Mouse (Mus musculus) spleen, adult 18-20 months (tissue): ENCODE measurements around the gene Cetn4.

ENCODE experiments used
- DNase-seq, 2 experiments: peaks; one replicate each; pipeline ENCODE4 v3.0.0; 2022; ENCODE audit warnings: mixed read lengths in 2 of 2

The Cetn4 gene

DNA sequence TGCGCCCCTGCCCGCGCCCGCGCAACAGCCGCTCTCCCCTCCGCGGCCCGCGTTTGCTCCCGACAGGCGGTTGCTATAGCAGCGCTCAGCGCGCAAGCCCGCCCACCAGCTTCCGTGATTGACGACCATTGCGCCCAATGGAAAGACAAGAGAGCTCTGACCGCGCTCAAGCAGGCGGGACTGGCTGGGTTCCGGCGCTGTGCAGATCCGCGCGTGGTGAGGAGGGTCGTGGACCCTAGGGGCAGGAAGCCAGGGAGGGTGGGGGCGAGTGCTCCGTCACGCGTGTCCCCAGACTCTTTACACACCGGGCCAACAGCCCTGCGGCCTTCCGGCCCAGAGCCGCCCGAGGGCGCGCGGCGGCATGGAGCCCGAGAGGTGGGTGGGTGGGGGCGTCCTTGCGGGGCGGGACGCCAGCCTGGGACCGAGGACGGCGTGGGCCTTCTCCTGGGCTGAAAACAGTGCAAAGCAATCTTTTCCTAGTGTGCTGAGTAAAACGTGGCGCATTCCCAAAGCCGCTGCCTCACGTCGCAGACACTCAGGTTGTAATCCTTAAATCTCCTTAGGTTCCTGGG lies at the start of gene Cetn4, which contains the start of gene Bbs12:
TSS of gene Cetn4 (minus strand) at position 339 of the 572 bp plus-strand sequence.
TSS of gene Bbs12 (plus strand) at position 185 of the 572 bp plus-strand sequence.
- peak; percentile 92 to 97 for DNase-seq

DNA sequence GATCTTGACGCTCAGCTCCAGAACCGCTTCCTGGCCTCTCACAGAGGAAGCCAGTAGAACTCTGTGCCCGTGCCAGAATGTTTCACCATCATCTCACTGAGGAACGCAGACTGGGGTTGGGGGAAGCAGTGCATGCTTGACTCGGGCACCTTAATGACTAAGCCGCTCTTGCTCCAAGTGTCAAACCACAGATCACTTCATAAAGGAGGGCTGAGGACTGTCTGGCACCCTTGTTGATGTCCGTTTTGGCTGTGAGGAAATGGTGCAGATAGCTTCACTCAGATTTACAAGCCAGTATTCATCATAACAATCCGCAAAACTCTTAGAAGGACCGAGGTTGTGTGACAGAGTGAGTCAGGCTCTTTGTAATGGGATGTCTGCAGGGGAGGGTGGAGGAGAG lies 48.2 kb upstream of the Cetn4 start:
- no peak for DNase-seq

DNA sequence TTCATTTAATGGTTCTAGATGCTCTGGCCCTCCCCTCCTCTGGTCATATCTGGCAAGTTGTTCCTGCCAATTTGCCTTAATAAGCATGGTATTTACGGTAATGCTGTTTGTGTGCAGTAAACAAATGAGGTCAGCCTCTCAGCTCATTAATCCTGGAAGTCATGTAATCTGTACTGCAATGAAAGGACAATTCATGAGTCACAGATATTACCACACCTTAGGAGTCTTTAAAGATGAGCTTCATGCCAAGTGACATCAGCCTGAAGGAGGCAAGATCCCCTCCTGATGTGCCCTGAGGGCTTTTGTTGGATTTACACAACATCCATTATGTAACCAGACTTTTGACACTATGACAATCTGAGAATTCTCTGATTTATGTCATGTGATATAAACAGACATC lies 42.2 kb upstream of the Cetn4 start:
- DNase-seq: no peak

DNA sequence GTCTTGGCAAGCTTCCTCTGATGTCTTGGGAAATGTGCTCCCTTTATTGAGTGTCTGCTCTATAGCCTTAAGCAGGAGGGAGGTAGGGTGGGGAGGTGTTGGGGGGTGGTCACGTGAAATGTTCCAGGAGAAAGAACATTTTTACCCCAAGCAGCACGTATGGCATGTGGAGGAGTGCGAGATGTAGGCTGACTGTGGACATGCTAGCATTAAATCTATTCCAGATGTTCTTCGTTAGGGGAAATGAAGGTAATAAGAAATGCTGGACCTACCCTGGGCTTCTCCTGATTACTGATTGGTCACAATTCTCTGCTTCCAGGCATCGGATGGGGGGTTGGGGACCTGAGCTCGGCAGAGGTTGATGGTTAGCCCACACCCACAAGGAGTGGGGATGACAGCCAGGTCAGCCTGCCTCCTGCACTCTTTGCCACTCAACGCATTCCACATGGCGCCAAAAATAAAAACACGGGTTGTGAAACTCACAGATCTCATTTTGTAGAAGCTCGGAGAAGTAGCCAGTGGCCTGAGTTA lies 41.5 kb upstream of the Cetn4 start:
- no peak for DNase-seq

DNA sequence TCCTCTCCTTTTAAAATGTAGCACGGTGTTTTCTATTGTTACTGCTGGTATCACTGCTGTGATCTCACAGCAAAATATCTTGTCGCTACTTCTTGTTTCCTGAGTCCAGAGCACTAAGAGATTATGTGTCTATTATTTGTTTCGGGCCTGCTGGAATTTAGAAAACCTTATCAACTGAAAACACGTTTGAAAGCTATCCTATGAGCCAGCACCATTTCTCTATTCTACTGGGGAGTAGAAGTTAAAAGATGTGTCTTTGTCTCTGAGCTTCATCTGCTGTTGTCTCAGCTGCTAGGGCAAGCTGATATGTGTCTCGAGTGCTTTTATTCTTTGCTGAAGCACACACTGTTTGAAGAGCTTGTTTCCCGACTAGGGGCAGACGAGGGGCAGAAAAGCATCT lies 37.9 kb upstream of the Cetn4 start:
- DNase-seq: no peak

DNA sequence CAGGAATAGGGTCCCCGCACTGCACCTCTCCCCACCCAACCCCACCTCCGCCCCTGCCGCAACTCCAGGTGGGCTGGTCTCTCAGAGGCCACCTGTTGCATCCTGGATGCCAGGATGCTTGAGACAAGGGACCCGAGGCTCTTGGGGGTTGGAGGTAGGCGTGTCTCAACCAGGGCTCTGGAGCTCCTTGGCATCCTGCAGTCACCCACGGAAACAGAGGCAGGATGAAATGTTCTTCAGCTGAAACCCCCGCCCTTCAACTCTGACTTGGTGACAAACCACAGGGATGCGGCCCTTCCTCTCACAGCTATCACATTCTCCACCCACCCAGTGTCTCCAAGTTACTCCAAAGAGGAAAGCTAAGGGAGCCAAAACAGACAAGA lies 36.6 kb upstream of the Cetn4 start:
- DNase-seq: no peak

DNA sequence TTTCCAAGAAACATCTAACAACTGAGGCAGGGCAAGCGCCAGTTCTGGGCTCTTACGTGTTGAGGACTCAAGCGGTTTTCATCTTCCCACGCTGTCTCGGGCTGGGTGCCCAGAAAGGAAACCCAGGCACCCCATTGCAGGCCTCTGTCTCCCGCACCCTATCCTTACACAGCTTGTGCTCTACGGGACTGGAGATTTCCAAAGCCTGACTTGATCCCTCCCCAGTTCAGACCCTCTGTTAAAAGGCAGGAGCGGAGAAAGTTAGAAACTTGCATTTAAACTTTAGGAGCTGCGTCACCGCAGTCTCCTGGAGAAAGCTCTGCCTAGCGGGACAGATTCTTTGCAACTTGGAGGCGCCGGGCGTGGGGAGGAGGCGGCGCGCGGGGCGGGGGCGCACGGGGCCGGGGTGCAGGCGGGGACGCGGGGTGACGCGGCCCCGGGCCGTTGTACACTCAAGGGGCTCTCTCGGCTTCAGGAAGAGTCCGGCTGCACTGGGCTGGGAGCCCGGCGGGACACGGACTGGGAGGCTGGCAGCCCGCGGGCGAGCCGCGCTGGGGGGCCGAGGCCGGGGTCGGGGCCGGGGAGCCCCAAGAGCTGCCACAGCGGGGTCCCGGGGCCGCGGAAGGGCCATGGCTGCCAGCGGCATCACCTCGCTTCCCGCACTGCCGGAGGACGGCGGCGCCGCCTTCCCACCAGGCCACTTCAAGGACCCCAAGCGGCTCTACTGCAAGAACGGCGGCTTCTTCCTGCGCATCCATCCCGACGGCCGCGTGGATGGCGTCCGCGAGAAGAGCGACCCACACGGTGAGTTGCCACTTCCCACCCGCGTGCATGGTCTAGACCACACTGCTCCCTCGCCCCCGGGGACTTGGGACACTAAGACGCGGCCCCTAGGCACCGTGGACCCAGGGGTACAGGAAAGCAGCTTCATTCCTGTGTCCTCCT lies 36.0 kb upstream of the Cetn4 start, which contains the start of gene Fgf2:
TSS of gene Fgf2 (plus strand) at position 126 of the 945 bp plus-strand sequence.
- DNase-seq: peak in 1 of 2 experiments; percentile 7

DNA sequence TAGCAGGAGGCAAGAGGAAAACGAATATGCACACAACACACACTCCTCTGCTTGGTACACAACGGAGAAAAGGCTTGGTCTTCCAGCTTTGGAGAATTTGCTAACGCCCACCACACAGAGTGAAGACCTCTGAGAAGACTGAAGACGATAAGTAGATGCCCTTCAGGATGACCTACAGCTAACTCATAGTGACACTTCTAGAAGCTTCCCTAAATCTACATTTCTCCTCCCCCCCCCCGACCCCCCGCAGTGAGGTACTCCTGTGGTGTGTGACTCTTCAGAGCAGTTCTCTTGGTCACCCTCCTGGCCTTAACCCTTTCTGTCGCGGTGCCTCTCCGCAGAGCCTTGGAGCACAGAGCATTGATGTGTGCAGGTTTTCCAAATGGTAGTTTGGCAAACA lies 35.2 kb upstream of the Cetn4 start:
- no peak for DNase-seq

DNA sequence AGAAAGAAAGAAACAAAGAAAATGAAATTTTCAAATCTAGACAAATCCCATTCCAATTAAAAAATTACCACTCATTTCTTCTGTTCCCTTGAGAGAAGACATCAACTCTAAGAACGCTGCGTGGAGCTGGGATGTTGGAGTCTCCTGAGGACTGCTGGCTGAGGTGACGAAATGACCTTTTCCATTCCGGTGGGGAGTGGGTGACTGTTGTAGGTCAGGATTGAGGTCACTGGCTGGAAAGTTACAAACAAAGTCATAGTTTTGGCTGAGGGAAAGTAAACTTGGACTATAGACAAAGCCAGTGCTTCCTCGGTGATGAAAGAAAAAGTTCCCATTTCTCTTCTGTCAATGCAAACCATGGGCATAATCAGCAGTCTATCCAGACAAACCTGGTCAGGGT lies 30.3 kb upstream of the Cetn4 start:
- no peak for DNase-seq

DNA sequence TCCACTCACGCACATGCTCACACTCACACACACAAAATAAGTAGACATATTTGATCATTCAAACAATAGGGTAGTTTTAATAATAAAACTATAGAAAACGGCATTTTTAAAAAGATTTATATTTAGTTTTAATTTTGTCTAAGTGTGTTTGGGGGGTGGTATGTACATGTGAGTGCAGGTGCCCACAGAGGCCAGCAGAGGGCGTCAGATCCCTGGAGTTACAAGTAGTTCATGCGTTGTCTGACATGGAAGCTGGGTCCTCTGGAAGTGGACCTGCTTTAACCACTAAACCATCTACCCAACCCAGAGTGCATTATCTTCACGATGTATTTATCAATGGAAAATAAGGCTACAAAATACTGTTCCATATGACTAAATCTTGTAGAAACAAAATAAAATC lies 28.6 kb upstream of the Cetn4 start:
- no peak for DNase-seq

DNA sequence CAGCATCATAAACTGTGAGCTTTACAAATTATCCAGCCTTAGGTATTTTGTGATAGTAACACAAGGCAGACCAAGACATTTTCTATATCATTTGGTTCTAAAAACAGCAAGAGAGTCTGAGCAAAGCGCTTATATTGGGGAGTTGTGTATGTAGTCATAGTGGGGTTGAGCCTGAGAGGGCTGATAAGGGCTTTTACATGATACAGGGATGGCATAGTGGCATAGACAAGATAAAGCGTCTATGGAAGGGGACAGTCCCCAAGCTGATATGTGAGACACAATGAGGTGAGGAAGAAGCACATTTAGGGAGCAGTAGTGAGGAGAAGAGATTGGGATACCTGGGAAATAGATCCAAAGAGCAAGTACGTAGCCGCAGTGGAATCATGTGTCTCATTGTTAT lies 21.5 kb upstream of the Cetn4 start:
- DNase-seq: no peak

DNA sequence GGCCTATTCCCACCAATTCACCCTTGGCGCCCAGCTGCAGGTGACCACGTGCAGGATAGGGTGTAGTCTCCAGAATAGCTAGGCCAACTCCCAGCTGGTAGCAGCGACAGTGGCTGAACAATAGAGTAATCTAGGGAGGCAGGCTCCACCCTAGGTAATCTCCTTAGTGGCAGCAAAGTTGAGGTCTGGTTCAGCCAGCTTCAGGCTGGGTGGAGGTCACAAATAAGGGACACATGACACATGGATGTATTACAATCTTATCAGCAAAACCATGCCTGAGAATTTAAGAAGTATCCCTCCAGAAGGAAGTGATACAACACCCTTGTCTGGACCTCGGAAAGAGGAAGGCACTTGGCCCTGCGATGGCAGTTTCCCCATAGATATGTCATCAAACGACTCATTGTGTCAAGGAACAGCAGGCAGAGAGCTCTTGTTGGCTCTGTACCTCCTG lies 19.5 kb upstream of the Cetn4 start:
- DNase-seq: no peak

DNA sequence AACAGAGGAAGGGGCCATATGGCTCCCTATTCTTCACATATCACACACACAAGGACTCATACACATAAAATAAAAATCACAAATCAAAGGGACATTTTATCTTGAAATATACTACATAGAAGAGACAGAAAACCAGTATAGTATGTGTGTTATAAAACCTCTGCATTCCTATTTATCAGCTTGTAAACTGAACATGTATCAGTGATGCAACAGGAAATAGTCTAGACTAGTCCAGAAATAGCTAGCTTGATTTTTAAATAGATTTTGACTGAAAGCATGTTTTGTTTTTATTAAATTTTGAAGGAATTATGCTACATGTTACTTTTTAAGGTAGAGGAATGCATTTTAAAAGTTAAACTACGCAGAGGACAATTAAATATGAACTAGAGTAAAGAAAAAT lies 17.5 kb upstream of the Cetn4 start:
- DNase-seq: no peak

DNA sequence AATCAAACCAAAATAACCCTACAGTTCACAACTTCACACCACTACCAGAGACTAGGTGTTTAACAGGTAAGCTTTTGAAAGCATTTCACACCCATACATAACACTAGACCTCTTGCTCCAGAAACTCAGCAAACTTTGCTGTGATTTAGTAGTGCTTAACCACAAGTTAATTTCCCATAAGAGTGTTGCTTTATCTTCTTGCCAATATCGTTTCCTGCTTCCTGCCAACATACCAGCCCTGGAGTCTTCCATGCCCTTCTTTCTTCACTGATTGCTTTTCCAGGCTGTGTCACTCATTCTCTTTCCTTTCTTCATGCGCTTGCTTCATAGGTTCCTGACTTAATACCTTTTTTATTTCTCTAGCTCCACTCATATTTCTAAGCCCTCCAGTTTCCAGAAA lies 16.0 kb upstream of the Cetn4 start:
- no peak for DNase-seq

DNA sequence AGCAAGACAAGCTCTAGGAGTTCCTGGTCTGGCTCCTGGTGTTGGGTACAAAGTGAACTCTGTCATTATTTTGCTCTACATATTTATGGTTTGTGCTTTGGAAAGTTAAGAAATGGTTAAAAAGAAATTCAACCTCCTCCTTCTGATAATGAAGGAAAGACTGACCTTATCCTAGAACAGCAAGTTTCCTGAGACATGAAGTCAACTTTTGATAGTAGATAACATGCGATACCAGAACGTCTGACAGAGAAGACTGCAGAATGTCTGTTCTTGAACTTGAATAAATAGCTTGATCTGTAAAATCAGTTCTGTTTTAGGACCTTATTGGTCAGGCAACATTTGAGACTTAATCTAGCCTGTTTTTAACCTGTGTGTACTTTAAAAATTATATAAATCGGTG lies 14.1 kb upstream of the Cetn4 start:
- no peak for DNase-seq

DNA sequence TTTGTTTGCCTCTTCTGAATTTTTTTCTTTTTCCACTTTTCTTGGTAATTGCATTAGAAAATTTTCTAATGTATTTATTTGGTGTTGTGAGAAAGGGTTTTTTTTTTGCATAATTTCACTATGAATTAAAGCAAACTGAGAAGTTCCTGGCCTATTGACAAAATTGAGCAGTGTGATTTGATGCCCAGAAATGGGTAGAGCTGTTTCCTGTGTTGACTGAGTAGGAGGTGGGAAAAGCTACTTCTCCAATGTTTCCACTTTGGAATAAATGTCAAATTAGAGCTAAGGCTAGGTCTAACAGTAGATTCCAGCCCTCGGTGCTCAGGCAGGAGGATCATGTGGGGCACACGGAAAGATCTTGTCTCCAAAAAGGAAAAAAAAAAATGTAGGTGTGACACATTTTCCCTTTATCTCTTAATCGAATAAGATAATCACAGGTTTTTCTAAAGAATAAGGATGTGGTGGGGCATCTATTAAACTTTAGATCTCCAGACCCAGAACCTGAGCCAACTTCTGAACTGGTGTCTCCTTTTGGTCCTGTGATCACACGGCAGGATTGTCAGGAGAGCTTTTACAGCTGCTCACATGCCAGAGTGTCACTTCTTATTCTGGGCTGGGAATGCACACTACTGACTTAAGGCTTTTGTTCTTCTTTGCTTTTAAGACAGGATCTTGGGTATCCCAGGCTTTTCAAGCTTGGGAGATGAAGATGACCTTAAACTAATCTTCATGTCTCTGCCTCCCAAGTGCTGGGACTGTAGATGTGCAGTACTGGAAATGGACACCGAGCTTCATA lies 13.0 kb upstream of the Cetn4 start:
- DNase-seq: no peak

DNA sequence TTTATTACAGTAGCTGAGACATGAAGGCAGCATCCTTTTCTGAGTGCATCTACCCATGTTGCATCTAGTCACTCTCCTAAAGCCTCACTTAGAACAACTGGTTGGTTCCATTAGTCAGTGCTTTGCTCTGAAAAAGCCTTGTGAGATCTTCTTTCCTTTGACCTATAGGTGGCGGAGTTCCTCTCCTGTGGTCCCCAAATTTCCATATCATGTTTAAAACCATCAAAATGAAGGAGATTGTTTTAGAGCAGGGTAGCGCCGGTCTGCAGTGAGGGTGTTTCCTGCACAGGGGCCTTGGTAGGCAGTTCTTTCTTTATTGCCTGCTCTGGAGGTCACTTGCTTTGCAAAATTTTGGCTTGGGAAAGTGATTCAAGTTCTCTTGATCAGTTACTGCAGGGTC lies 11.8 kb upstream of the Cetn4 start:
- DNase-seq: no peak

DNA sequence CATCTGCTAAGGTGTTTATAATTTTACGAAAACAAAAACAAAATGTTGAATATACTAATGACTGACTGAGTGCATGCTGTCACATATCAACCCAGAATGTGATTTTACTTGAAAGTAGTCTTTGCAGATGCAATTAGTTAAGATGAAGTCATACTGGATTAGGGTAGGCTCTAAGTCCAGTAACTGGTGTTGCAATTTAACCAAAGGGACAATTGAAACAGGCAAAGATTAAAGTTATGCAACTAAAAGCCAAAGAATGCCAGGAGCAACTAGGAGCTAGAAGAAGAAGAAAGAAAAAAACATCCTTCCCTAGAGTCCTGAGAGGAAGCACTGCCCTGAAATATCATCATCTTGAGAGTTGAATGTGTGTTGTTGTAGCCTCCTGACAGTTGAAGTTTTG lies 3.7 kb upstream of the Cetn4 start:
- no peak for DNase-seq

DNA sequence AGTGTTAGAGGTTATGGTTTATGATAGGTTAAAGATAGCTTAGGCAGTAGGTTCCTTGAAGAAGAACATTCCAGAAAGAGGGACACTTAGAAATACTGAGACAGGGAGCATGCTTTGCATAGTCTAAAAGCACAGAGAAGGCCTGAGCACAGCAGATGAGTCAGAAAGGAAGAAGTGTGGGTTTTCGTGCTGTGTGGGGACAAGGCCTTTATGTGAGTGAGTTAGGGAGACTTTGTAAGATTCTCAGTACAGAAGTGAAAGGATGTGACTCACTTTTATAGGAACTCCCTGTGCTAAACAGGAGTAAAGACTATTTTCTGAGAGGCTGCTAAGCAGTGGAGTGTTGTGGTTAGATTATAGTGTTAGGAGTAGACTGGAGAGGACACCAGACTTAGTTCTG lies 863 bp upstream of the Cetn4 start:
- DNase-seq: peak in 1 of 2 experiments; percentile 9

DNA sequence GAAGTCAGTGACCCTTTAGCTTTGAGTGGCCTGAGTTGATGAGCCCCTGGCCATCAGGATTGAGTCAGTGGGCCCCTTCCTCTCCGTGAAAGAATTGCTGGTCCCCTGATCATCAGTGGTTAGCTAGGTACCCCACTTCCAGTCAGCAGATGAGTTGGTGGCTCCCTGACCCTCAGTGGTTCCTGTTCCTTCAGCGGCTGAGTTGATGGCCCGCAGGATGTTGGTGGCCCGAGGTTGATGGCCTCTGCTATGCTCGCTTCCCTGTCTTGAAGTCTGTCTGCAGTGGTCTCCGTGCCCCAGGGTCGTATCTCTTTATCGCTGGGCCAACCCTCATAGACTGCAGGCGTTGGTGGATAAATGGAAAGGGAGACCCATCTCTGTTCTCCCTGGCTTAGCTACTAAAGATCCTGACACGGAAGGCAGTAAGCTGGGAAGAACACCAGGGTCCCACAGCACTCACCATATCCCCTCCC lies 575 bp downstream of the Cetn4 start:
- no peak for DNase-seq

DNA sequence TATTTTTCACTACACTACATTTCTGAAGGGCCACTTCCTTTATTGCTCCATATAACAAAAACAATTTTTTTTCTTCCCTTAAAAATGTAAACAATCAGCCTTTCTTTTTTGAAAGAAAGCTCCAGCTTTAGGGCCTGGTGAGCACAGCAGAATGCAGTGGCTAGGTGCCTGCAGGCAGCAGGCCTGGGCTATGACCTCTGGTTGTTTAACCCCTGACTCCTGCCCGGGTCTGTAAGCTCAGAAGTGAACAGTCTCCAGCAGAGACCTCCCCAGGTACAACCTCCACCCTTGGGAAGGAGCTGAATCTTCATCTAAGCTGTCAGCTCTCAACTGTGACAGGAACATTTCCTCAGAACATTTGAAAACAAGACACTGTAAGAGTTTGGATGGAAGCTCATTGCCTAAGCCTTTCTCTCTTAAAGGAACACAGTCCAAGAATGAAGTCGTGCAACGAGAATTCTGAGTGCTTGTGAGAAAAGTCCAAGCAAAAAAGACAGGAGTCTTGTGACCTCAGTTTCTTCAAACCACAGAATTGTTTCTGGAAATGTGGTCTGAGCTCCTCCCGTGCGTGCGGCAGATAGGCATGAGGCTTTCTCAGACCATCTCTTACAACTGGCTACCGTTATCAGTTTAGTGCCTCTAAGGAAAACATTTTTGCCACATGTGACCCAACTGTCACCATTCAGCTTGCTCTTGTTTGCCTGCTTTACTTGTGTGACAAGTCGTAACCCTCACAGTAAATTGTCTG lies 8.9 kb downstream of the Cetn4 start:
- DNase-seq: no peak

DNA sequence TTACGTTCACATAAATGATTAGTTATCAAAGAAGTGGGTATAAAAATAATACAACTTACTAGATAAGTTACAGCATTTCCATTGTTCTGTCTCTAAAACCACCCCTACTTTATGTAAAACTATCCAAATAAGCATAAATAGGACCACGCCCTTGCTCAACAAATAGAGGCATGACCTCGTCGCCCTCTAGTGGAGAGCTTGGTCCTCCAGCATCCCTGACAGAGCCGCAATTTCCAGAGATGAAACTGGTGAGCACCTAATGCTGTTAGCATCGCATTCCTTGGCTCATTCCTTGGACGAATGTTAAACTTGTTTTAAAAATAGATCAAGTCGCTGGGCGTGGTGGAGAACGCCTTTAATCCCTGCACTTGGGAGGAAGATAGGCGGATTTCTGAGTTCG lies 9.8 kb downstream of the Cetn4 start:
- peak in 1 of 2 experiments; percentile 43 for DNase-seq
